Mouse (Mus musculus) myocyte (in vitro differentiated cells): ENCODE measurements at regions not wholly inside any gene's neighbourhood (a gene's known extent, or its start where the extent isn't known, plus 50 kb on each side); places are given as distances from the start of the nearest gene placed in this dataset.

ENCODE experiments used
- H3K27me3 ChIP-seq: one replicate; pipeline ENCODE4 v1.6.1; 2011; ENCODE audit not compliant: control insufficient read depth, insufficient read depth, insufficient read length
- H3K36me3 ChIP-seq: one replicate; pipeline ENCODE4 v1.6.1; 2011; ENCODE audit not compliant: control insufficient read depth, insufficient read depth
- H3K4me2 ChIP-seq: one replicate; pipeline ENCODE4 v1.6.1; 2011; ENCODE audit warnings: low read depth, control low read depth
- H3K4me3 ChIP-seq: one replicate; pipeline ENCODE4 v1.5.1; 2011; ENCODE audit warnings: mild to moderate bottlenecking, control low read depth, moderate library complexity
- H3K79me2 ChIP-seq: one replicate; pipeline ENCODE4 v1.6.1; 2011; ENCODE audit not compliant: control insufficient read depth, insufficient read depth
- H3ac ChIP-seq: one replicate; pipeline ENCODE4 v1.6.1; 2011; ENCODE audit not compliant: control insufficient read depth, insufficient read length
- CEBPB ChIP-seq: IDR thresholded peaks from 2 replicates; pipeline ENCODE4 v1.6.1; 2011; ENCODE audit warnings: mild to moderate bottlenecking, moderate library complexity; ENCODE audit not compliant: poor library complexity, insufficient read depth, severe bottlenecking
- E2F4 ChIP-seq: IDR thresholded peaks from one replicate; pipeline ENCODE4 v1.6.1; 2011; ENCODE audit warnings: mild to moderate bottlenecking, control low read depth, moderate library complexity; ENCODE audit not compliant: insufficient read depth
- MAX ChIP-seq: IDR thresholded peaks from one replicate; pipeline ENCODE4 v1.6.1; 2011; ENCODE audit warnings: low read depth, mild to moderate bottlenecking, control low read depth
- MYOD1 ChIP-seq, 3 experiments: IDR thresholded peaks; one replicate each; pipeline ENCODE4 v1.6.1; 2011; ENCODE audit warnings: control low read depth in 2 of 3, low read depth in 2 of 3, mild to moderate bottlenecking in 2 of 3, moderate library complexity in 1 of 3; ENCODE audit not compliant: insufficient read length in 2 of 3, control insufficient read depth in 1 of 3
- MYOG ChIP-seq, 3 experiments: IDR thresholded peaks; one replicate each; pipeline ENCODE4 v1.6.1; 2011; ENCODE audit warnings: control low read depth in 2 of 3, low read depth in 2 of 3, mild to moderate bottlenecking in 2 of 3; ENCODE audit not compliant: insufficient read length in 2 of 3, control insufficient read depth in 1 of 3, insufficient read depth in 1 of 3
- POLR2A ChIP-seq: IDR thresholded peaks from one replicate; pipeline ENCODE4 v1.6.1; 2011; ENCODE audit warnings: low read depth, mild to moderate bottlenecking, control low read depth, moderate library complexity; ENCODE audit not compliant: insufficient read length
- POLR2AphosphoS2 ChIP-seq: IDR thresholded peaks from one replicate; pipeline ENCODE4 v1.6.1; 2011; ENCODE audit warnings: low read depth, control low read depth; ENCODE audit not compliant: insufficient read length
- REST ChIP-seq: IDR thresholded peaks from one replicate; pipeline ENCODE4 v1.6.1; 2011; ENCODE audit warnings: mild to moderate bottlenecking, control low read depth, moderate library complexity; ENCODE audit not compliant: insufficient read depth, insufficient read length
- SRF ChIP-seq: IDR thresholded peaks from one replicate; pipeline ENCODE4 v1.6.1; 2011; ENCODE audit warnings: low read depth; ENCODE audit not compliant: control insufficient read depth, insufficient read length
- TCF12 ChIP-seq: IDR thresholded peaks from one replicate; pipeline ENCODE4 v1.6.1; 2011; ENCODE audit warnings: mild to moderate bottlenecking, control low read depth; ENCODE audit not compliant: poor library complexity, insufficient read depth, severe bottlenecking
- TCF3 ChIP-seq: IDR thresholded peaks from one replicate; pipeline ENCODE4 v1.6.1; 2011; ENCODE audit warnings: low read depth, control low read depth; ENCODE audit not compliant: insufficient read length
- USF1 ChIP-seq: IDR thresholded peaks from one replicate; pipeline ENCODE4 v1.6.1; 2011; ENCODE audit warnings: low read depth, mild to moderate bottlenecking, control low read depth, moderate library complexity

DNA sequence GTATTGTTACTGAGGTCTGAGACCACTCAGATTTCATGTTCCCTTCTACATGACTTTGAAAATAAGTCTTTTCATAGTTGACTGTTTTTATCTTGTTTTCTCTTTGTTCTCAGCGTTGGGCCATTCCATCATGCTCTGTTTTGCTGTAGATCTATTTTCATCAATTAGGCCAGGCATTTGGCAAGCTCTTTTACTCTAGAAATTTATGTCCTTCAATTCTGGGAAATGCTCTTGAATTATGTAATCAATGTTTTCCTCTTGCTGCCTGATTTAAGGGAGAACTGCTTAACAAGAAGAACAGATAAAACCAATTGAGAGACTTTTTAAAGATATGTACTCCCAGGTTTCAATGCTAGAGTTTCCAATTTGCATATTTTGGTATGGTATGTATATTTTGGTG is 55.1 kb upstream of the Pgrmc2 start:
- no peak overlapping the region for H3K4me2 ChIP-seq
- no peaks in the 10 kb centered on the region for H3K27me3 ChIP-seq
- H3ac ChIP-seq: no peak overlapping the region
- no peaks in the 10 kb centered on the region for H3K36me3 ChIP-seq
- H3K4me3 ChIP-seq: no peak overlapping the region
- H3K79me2 ChIP-seq: no peaks in the 10 kb centered on the region
- TF ChIP-seq USF1 (no peak), POLR2AphosphoS2 (no peak), E2F4 (no peak), TCF3 (no peak), MYOD1 (IDR thresholded peaks at IDR 0.05; ENCODE audit: control insufficient read depth in 1 of 3, insufficient read length in 2 of 3, low read depth in 2 of 3) (no peak), POLR2A (no peak), TCF12 (no peak), CEBPB (no peak), SRF (no peak), MYOG (IDR thresholded peaks at IDR 0.05; ENCODE audit: control insufficient read depth in 1 of 3, insufficient read depth in 1 of 3, insufficient read length in 2 of 3, low read depth in 2 of 3) (no peak), MAX (no peak), REST (no peak)

DNA sequence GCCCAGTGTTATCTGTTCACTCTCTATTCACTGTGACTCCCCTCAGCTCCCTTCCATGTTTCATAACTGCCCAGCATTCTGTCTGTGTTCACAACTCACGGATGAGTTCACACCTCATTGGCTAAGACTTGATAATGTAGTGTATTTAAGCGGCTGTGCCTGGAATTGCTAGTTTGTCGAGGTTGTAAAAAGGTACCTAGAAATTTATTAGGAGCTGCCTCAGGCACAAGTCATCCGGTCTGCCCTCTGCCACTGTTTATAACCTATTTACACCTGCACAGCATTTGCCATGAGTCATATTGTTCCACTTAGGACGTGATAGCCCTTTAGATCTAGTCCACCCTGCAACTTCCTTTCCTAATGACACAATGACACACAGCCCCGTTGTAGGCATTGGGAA is 50.0 kb upstream of the Pgrmc2 start:
- Histone ChIP-seq H3K4me2 (no peak overlapping the region), H3K36me3 (no peaks in the 10 kb centered on the region), H3ac (no peak overlapping the region), H3K4me3 (no peak overlapping the region), H3K79me2 (no peaks in the 10 kb centered on the region), H3K27me3 (peaks cover 3% of the 10 kb centered on the region)
- no peak for TF ChIP-seq E2F4
- TF ChIP-seq SRF: no peak
- TF ChIP-seq REST: no peak
- TF ChIP-seq MYOD1 (IDR thresholded peaks at IDR 0.05; ENCODE audit: control insufficient read depth in 1 of 3, insufficient read length in 2 of 3, low read depth in 2 of 3): no peak
- no peak for TF ChIP-seq MYOG (IDR thresholded peaks at IDR 0.05; ENCODE audit: control insufficient read depth in 1 of 3, insufficient read depth in 1 of 3, insufficient read length in 2 of 3, low read depth in 2 of 3)
- TF ChIP-seq TCF12: no peak
- TF ChIP-seq MAX: no peak
- TF ChIP-seq POLR2A: no peak
- TF ChIP-seq POLR2AphosphoS2: no peak
- no peak for TF ChIP-seq CEBPB
- no peak for TF ChIP-seq TCF3
- TF ChIP-seq USF1: no peak
